Mouse (Mus musculus): ENCODE results near the gene Mbd4.
"Not testable (repeated sequence)": the region's sequence is repeated elsewhere in the genome, so short reads cannot be mapped to it uniquely, and the experiment has no call there.

The Mbd4 gene

DNA sequence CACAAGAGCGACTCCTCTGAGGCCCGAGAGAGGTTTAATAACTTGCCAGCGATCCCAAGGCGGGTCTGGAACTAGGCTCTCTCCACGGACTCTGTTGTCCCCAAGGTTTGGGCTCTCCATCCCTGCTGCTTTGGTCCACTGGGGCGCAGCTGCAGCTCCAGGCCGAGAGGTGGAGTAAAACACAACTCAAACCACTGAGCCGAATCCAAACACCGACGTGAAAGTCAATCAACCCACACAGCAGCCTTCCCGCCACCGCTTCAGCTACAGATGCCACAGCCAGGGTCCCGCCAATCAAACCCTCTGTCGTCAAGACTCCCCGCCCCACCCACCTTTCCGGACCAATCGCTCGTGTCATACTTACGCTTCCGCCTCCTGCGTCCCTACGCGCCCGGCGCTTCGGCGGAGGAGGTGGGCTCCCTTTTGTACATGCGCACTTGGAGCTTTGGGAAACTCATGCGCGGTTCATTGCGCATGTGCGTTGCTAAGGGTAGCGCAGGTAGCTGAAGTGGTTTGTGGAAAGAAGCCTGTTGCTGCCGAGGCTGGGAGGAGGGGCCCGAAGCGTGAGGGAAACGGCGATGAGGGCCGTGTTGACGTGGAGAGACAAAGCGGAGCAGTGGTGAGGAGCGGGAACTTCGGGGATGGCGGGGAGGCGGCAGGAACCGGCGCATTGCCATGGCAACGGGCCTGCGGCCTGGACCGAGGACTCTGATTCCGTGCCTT is at the start of gene Mbd4, which contains the start of gene Ift122:
Gene Mbd4, minus strand, starts transcription at position 281 of the 723 bp plus-strand sequence.
Gene Ift122, plus strand, starts transcription at position 380 of the 723 bp plus-strand sequence.
- DNase-seq (ENCODE audit: low spot score in 2 of 2), result peak; percentile 90 to 98

DNA sequence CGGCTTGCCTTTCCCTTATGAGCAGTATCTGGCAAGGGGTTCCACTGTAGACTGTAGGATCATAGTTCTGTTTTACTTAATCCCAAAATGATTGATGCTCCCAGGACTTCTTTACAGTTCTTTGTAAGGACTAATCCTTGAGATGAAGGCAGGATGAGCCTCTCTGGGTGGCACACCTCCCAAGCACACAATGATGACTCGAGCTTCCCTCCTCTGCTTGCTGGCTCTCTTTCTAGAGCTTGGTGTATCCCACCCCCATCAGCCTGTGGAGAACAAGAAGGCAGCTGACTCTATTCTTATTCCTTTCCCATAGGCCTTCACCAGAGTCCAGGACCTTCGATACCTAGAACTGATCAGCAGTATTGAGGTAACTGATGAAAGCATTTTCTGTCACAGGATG is 49.4 kb upstream of the Mbd4 start:
- no peak for DNase-seq (ENCODE audit: low spot score in 2 of 2)

DNA sequence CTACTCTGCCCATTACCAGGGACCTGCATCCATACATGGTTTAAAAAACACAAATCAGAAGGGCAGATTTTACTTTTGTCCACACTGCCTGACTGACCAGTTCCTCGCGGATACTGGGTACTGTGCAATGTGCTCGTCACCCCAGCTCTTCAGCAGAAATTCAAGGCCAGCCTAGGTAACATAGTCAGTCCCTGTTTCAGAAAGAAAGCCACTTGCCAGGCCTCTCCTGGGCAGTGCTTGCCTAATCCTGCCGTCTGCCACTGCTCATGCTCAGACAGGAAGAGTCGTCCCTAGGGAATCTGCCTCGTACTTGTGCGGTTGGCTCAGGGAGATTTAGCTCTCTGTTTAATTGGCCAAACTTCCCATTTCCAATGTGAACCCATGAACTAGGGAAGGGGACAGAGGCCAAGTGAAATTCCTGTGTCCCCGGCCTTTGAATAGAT is 48.3 kb upstream of the Mbd4 start:
- no peak for DNase-seq (ENCODE audit: low spot score in 2 of 2)

GRCm38 (mm10) chr6:115901062-115901461 is 47.9 kb upstream of the Mbd4 start:
- peak in 1 of 2 experiments; percentile 58 for DNase-seq (ENCODE audit: low spot score in 2 of 2)

- DNase-seq (ENCODE audit: low spot score in 2 of 2), result no peak
These were observed 44.9 kb upstream of the Mbd4 start for GRCm38 (mm10) chr6:115897926-115898520.

DNA sequence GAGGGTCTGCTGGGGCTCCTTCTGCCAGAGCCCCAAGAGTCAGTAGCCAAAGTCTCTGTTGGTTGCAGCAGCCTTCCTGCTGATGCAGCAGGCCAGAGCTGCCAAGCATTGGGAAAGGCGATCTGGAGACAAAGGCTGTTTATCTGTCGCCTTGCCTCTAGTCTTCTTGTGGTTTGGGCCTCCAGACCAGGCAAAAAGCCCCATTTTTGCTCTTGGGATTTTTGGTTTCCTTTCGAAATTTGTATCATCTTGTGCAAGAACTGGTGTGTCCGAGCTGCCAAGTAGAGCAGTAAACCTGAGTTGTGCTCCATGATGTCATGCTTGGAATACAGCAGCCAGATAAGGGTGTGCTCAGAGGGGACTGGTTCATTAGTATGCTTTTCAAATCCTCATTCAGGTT is 43.9 kb upstream of the Mbd4 start:
- no peak for DNase-seq (ENCODE audit: low spot score in 2 of 2)

DNA sequence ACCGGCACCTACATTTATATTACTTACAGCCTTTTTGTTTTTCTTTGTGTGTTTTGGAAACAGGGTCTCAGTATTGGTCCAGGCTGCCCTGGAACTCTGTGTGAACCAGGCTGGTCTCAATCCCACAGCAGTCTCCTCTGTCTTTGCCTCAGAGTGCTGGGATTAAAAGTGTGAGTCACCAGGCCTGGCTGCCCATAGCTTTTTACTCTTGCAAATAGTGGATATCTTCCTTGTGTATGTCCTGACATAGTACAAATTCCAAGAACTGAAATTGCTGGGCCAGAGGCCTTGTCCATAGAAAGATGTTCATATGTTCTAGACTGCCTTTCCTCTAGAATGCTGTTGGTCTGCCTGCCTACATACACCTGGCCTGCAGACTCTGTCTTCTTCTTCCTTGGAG is 43.2 kb upstream of the Mbd4 start:
- DNase-seq (ENCODE audit: low spot score in 2 of 2), result no peak

GRCm38 (mm10) chr6:115892363-115892762 is 39.2 kb upstream of the Mbd4 start:
- DNase-seq (ENCODE audit: low spot score in 2 of 2), result no peak

DNA sequence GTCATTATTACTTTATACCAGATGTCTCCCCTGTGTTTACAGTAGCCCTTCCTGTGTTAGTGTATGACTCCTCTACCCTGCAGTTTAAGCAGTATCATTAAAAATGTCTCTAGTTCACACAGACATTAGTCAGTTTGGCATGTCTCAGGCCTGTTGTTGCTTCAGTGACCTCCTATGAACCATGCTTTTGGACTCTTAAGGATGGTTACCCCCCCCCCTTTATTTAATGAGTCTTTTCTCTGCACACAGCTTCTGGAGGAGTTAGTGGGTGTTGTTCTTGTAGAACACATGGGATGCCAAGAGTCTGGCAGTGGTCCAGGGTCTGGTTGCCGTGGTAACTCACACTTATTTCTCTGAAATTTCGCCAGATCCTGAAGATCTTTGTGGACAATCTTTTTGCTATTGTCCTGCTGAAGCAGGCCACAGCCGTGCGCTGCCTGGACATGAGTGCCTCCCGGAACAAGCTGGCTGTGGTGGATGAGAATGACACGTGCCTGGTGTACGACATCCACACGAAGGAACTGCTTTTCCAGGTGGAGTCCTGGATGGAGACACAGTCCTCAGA is 38.4 kb upstream of the Mbd4 start:
- DNase-seq (ENCODE audit: low spot score in 2 of 2), result no peak

GRCm38 (mm10) chr6:115891061-115891460 is 37.9 kb upstream of the Mbd4 start:
- no peak for DNase-seq (ENCODE audit: low spot score in 2 of 2)

- DNase-seq (ENCODE audit: low spot score in 2 of 2), result no peak
These were observed 37.4 kb upstream of the Mbd4 start for GRCm38 (mm10) chr6:115890601-115891000.

- DNase-seq (ENCODE audit: low spot score in 2 of 2), result peak in 1 of 2 experiments; percentile 52
These were observed 35.1 kb upstream of the Mbd4 start for GRCm38 (mm10) chr6:115888296-115888695.

DNA sequence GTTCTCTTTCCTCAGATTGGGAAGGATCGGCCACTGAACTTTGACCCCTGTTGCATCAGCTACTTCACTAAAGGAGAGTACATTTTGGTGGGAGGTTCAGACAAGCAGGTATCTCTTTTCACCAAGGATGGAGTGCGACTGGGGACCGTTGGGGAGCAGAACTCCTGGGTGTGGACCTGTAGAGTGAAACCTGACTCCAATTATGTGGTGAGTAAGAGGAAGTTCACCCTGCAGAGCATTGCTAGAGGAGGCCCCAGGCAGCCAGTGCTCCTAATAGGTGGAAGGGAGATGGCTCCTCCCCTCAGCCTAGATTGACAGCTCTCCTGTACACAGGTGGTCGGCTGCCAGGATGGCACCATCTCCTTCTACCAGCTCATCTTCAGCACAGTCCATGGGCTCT is 33.7 kb upstream of the Mbd4 start:
- DNase-seq (ENCODE audit: low spot score in 2 of 2), result peak in 1 of 2 experiments; percentile 55

GRCm38 (mm10) chr6:115884018-115884417 is 30.8 kb upstream of the Mbd4 start:
- no peak for DNase-seq (ENCODE audit: low spot score in 2 of 2)

DNA sequence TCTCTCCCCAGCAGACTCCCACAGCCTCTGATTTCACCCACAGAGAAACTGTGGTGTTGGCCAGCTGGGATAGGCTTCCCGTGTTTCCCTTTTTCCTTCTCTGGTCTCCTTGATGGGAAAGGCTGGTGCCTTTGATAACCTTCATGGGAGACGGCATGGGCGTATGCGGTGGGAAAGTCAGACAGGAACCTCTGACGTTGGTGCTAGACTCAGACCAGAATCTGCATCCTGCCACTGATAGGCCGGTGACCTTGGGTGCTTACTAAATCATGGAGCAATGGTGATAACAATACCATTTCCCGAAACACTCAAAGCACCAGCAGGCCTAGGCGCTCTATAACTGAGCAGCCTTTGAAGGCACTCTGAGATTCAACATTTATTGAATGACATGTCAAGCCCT is 27.6 kb upstream of the Mbd4 start:
- no peak for DNase-seq (ENCODE audit: low spot score in 2 of 2)

DNA sequence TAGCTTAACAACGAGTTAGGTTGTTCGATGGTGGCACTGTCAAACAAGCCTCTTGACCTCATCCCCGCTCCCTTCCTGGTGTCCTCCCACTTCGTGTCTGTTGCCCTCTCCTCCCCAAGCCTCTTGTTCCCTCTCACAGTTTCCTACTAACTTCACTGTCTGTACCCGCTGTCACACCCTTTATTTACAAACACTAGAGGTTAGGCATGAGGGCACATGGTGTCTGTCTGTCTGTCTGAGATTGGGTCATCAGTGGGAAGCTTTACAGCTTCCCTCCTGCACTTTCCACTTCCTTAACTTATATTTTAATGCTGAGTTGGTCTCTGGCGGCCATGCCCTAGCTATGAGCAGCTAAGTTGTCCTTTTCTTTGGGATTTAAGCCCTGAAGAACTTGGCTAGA is 26.6 kb upstream of the Mbd4 start:
- no peak for DNase-seq (ENCODE audit: low spot score in 2 of 2)

DNA sequence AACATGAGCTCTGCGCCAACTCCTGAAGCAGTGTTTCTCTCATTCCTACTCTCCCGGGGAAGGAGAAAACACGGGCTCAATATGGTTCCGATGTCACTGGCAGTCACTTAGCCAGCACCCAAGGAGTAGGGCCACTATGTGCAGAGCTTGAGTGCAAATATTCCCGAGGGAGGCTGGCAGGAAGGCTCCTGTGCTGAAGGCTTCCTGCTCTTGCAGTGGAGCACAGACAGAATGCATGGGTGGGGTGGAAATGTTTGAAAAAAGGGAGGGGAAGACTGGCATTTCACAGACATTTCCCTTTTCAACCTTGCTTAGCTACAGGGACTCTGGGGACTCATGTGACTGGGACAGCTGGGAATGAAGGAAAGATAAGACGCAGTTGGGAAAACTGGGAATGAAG is 25.5 kb upstream of the Mbd4 start:
- no peak for DNase-seq (ENCODE audit: low spot score in 2 of 2)

GRCm38 (mm10) chr6:115877239-115877638 is 24.1 kb upstream of the Mbd4 start:
- DNase-seq (ENCODE audit: low spot score in 2 of 2), result no peak

DNA sequence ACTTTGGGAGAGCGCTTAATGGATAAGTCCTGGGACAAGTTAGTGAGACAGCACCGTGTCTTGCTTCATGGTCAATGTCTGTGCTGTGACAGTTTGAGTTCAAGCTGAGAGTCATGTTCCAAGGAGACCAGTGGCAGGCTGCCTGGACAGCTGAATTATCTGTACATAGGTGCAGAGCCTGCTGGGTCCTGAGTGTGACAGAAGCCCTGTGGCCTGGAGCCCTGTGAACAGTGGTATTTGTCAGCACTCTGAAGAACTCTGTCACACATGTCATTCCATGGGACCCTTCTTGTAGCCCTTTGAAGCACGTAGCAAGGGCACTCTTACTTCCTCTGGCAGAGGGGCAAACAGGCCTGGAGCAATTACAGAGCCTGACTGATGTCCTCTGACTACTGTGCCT is 18.1 kb upstream of the Mbd4 start:
- DNase-seq (ENCODE audit: low spot score in 2 of 2), result not testable (repeated sequence)

DNA sequence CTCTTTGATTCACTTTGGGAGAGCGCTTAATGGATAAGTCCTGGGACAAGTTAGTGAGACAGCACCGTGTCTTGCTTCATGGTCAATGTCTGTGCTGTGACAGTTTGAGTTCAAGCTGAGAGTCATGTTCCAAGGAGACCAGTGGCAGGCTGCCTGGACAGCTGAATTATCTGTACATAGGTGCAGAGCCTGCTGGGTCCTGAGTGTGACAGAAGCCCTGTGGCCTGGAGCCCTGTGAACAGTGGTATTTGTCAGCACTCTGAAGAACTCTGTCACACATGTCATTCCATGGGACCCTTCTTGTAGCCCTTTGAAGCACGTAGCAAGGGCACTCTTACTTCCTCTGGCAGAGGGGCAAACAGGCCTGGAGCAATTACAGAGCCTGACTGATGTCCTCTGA is 14.0 kb upstream of the Mbd4 start:
- DNase-seq (ENCODE audit: low spot score in 2 of 2), result not testable (repeated sequence)

- no peak for DNase-seq (ENCODE audit: low spot score in 2 of 2)
These were observed 12.1 kb upstream of the Mbd4 start for GRCm38 (mm10) chr6:115865246-115865645.

DNA sequence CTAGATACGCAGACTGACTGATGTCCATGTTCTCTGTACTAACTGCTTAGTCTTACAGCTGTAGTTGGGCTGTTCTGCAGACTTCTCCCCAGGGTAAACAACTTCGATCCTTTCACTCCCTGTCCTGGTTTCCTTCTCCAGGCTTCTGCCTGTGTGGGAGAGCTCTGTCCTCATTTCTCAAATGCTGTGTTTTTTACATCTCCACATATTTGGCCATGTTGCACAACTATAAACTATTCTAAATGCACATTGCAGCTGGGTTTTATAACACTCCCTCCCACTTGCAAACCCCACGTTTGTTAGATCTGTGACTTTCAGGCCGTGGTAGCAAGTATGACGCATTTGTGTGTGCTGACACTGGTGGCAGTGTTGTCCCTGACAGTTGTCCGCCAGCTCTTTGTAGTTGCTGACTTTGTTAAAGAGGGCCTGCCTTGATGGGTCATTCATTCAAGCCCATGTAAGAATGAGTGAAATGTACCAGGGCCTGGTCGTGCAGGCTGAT is 10.2 kb upstream of the Mbd4 start:
- DNase-seq (ENCODE audit: low spot score in 2 of 2), result no peak

DNA sequence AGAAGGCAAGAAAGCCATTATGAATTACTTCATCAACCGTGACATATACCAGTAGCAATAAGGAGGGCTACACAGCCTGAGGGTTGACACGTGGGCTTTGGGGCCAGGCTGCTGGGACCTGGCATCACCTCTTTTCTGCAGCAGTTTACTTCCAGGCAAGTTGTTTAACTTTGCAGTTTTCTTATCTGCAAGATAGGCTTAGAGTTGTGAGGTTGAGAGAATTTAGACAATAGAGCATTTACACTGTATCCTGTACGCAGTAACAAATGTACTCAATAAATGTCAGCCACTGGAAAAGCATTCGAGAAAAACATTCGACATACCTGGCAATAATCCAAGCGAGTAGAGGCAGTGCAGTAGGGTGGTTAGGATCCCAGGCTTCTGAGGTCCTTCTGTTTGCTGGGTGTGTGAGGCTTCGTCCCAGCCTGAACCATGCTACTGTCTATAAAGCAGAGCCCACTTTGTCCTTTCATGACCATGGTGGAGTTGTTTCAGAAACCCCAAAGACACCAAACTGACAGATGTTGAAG is 6.9 kb upstream of the Mbd4 start:
- no peak for DNase-seq (ENCODE audit: low spot score in 2 of 2)
